Mouse (Mus musculus): Measurements from ENCODE around the gene Ermp1. TPM values are rescaled to one million over a fixed set of nuclear protein-coding genes. Genes with fewer than 3 reads are reported as not detected.

Gene Ermp1
- polyA plus RNA-seq, 1 experiment, result 0.43 TPM

- Histone ChIP-seq H3K4me1 (ENCODE audit: control insufficient read depth) (no peaks in the 10 kb centered on the region; the same call in 1 of the 2 replicates), H3K9me3 (ENCODE audit: control insufficient read depth, low read length) (no peaks in the 10 kb centered on the region), H3K36me3 (ENCODE audit: control insufficient read depth) (no peaks in the 10 kb centered on the region), H3K27me3 (ENCODE audit: control insufficient read depth) (peaks cover 6% of the 10 kb centered on the region), H3K4me3 (replicated peaks) (no peak overlapping the region)
- TF ChIP-seq TAL1 (IDR thresholded peaks at IDR 0.05; ENCODE audit: low read length) (no peak), GATA1 (IDR thresholded peaks at IDR 0.05; ENCODE audit: low read length) (no peak)
Observed at GRCm38 (mm10) chr19:29664934-29665333, 16.7 kb upstream of the Ermp1 start.

DNA sequence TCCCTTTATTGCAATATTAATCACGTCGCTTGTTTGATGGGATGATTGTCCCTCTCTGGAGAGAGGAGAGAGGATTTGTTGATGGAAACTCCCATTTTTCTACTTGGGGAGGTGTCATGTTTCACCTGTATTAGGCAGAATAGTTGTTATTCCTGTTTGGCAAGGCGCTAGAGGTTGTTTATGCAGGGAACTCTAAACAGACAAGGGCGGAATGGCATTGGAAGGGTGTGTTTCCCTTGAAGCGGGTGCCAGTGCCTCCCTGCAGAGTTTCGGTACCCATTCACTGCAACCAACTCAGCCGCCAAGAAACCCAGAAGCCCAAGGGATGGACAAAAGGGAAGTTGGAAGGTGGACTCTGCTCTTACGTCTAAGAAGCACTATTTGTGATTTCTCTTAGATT lies 15.6 kb upstream of the Ermp1 start:
- TF ChIP-seq TAL1 (IDR thresholded peaks at IDR 0.05; ENCODE audit: low read length), result no peak
- TF ChIP-seq GATA1 (IDR thresholded peaks at IDR 0.05; ENCODE audit: low read length), result no peak
- Histone ChIP-seq H3K36me3 (ENCODE audit: control insufficient read depth) (no peaks in the 10 kb centered on the region), H3K4me3 (replicated peaks) (no peak overlapping the region), H3K27me3 (ENCODE audit: control insufficient read depth) (peaks cover 6% of the 10 kb centered on the region), H3K4me1 (ENCODE audit: control insufficient read depth) (no peaks in the 10 kb centered on the region; the same call in 1 of the 2 replicates), H3K9me3 (ENCODE audit: control insufficient read depth, low read length) (no peaks in the 10 kb centered on the region)

DNA sequence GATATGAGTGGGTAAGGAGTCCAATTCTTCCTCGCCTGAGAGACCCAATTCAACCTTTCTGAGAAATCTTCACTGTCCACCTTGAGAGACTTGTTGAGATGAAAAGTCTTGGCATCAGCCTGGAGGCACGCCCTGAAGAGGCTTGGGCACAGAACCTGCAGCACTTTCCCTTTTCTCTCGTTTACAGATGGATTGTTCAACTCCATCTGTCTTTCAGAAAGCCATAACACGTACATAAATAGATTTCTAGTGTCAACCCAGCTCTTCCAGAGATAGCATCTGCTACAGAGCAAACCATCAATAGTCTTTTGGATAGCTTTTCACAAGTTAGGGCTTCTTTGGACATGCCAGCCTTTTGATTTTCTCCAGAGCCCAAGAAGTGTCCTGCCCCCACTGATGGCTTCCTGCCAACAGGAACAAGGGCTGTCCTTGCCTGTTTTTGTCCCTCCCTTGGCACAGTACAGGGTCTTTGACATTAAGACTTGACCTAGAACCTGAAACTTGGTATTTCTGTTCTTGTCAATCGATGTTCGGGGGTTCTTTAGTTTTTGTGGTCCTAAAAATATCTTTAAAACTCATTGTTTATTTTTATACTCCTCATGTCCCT lies 13.9 kb upstream of the Ermp1 start:
- H3K4me3 ChIP-seq (replicated peaks), result no peak overlapping the region
- no peaks in the 10 kb centered on the region; the same call in none of the 2 replicates for H3K4me1 ChIP-seq (ENCODE audit: control insufficient read depth)
- no peaks in the 10 kb centered on the region for H3K36me3 ChIP-seq (ENCODE audit: control insufficient read depth)
- peaks cover 6% of the 10 kb centered on the region for H3K27me3 ChIP-seq (ENCODE audit: control insufficient read depth)
- TF ChIP-seq TAL1 (IDR thresholded peaks at IDR 0.05; ENCODE audit: low read length) (no peak), GATA1 (IDR thresholded peaks at IDR 0.05; ENCODE audit: low read length) (no peak)
- H3K9me3 ChIP-seq (ENCODE audit: control insufficient read depth, low read length), result no peaks in the 10 kb centered on the region

- no peak for TF ChIP-seq GATA1 (IDR thresholded peaks at IDR 0.05; ENCODE audit: low read length)
- no peak for TF ChIP-seq TAL1 (IDR thresholded peaks at IDR 0.05; ENCODE audit: low read length)
- H3K36me3 ChIP-seq (ENCODE audit: control insufficient read depth), result no peaks in the 10 kb centered on the region
- H3K9me3 ChIP-seq (ENCODE audit: control insufficient read depth, low read length), result no peaks in the 10 kb centered on the region
- no peak overlapping the region for H3K4me3 ChIP-seq (replicated peaks)
- H3K4me1 ChIP-seq (ENCODE audit: control insufficient read depth), result no peaks in the 10 kb centered on the region; the same call in 1 of the 2 replicates
- H3K27me3 ChIP-seq (ENCODE audit: control insufficient read depth), result peaks cover 12% of the 10 kb centered on the region
Observed at GRCm38 (mm10) chr19:29660835-29661764, 12.9 kb upstream of the Ermp1 start.

GRCm38 (mm10) chr19:29659705-29660104 lies 11.5 kb upstream of the Ermp1 start:
- Histone ChIP-seq H3K27me3 (ENCODE audit: control insufficient read depth) (peaks cover 22% of the 10 kb centered on the region), H3K4me1 (ENCODE audit: control insufficient read depth) (no peaks in the 10 kb centered on the region; the same call in 1 of the 2 replicates), H3K36me3 (ENCODE audit: control insufficient read depth) (no peaks in the 10 kb centered on the region), H3K4me3 (replicated peaks) (no peak overlapping the region), H3K9me3 (ENCODE audit: control insufficient read depth, low read length) (no peaks in the 10 kb centered on the region)
- TF ChIP-seq TAL1 (IDR thresholded peaks at IDR 0.05; ENCODE audit: low read length), result no peak
- no peak for TF ChIP-seq GATA1 (IDR thresholded peaks at IDR 0.05; ENCODE audit: low read length)

DNA sequence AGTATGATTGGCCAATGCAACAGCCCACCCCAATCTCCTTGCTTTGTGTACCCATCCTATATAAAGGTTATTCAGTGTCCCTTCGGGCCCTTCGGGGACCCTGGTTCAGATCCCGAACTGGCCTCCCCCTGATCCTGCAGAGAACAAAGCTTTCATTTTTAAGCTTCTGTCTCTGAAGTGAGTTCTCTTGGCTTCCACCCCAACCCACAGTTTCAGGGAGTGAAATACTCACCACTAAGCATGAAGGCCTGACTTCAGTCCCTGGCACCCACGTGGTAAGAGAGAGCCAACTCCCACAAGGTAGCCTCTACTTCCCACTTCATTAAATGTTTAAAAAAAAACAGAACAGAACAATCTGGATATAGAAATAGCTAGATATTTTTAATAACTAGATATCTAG lies 10.6 kb upstream of the Ermp1 start:
- no peak for TF ChIP-seq GATA1 (IDR thresholded peaks at IDR 0.05; ENCODE audit: low read length)
- TF ChIP-seq TAL1 (IDR thresholded peaks at IDR 0.05; ENCODE audit: low read length), result no peak
- H3K27me3 ChIP-seq (ENCODE audit: control insufficient read depth), result peaks cover 27% of the 10 kb centered on the region

GRCm38 (mm10) chr19:29657558-29657957 lies 9.3 kb upstream of the Ermp1 start:
- no peaks in the 10 kb centered on the region for H3K36me3 ChIP-seq (ENCODE audit: control insufficient read depth)
- H3K9me3 ChIP-seq (ENCODE audit: control insufficient read depth, low read length), result no peaks in the 10 kb centered on the region
- TF ChIP-seq GATA1 (IDR thresholded peaks at IDR 0.05; ENCODE audit: low read length) (no peak), TAL1 (IDR thresholded peaks at IDR 0.05; ENCODE audit: low read length) (no peak)
- H3K4me1 ChIP-seq (ENCODE audit: control insufficient read depth), result no peaks in the 10 kb centered on the region; the same call in 1 of the 2 replicates
- peaks cover 33% of the 10 kb centered on the region for H3K27me3 ChIP-seq (ENCODE audit: control insufficient read depth)
- H3K4me3 ChIP-seq (replicated peaks), result no peak overlapping the region

More for the DNA sequence above, 10.6 kb upstream of the Ermp1 start:
- no peaks in the 10 kb centered on the region for H3K9me3 ChIP-seq (ENCODE audit: control insufficient read depth, low read length)
- no peaks in the 10 kb centered on the region for H3K36me3 ChIP-seq (ENCODE audit: control insufficient read depth)
- no peaks in the 10 kb centered on the region; the same call in 1 of the 2 replicates for H3K4me1 ChIP-seq (ENCODE audit: control insufficient read depth)
- H3K4me3 ChIP-seq (replicated peaks), result no peak overlapping the region

GRCm38 (mm10) chr19:29657033-29657432 lies 8.8 kb upstream of the Ermp1 start:
- TF ChIP-seq TAL1 (IDR thresholded peaks at IDR 0.05; ENCODE audit: low read length) (no peak), GATA1 (IDR thresholded peaks at IDR 0.05; ENCODE audit: low read length) (no peak)
- Histone ChIP-seq H3K27me3 (ENCODE audit: control insufficient read depth) (peaks cover 33% of the 10 kb centered on the region), H3K4me1 (ENCODE audit: control insufficient read depth) (no peaks in the 10 kb centered on the region; the same call in 1 of the 2 replicates), H3K4me3 (replicated peaks) (no peak overlapping the region), H3K9me3 (ENCODE audit: control insufficient read depth, low read length) (no peaks in the 10 kb centered on the region), H3K36me3 (ENCODE audit: control insufficient read depth) (no peaks in the 10 kb centered on the region)

GRCm38 (mm10) chr19:29656620-29657019 lies 8.4 kb upstream of the Ermp1 start:
- peaks cover 30% of the 10 kb centered on the region for H3K27me3 ChIP-seq (ENCODE audit: control insufficient read depth)
- TF ChIP-seq TAL1 (IDR thresholded peaks at IDR 0.05; ENCODE audit: low read length), result no peak
- TF ChIP-seq GATA1 (IDR thresholded peaks at IDR 0.05; ENCODE audit: low read length), result no peak
- no peak overlapping the region for H3K4me3 ChIP-seq (replicated peaks)
- no peaks in the 10 kb centered on the region for H3K36me3 ChIP-seq (ENCODE audit: control insufficient read depth)
- H3K9me3 ChIP-seq (ENCODE audit: control insufficient read depth, low read length), result no peaks in the 10 kb centered on the region
- peaks cover 1% of the 10 kb centered on the region; the same call in 1 of the 2 replicates for H3K4me1 ChIP-seq (ENCODE audit: control insufficient read depth)

Data from erythroblast, embryonic 14.5 days (primary cell).